Mouse (Mus musculus) heart, adult 2 months (tissue): ENCODE results near the gene Gm42878. TPM values are rescaled to one million over a fixed set of nuclear protein-coding genes. Genes with fewer than 3 reads are reported as not detected.

ENCODE experiments used
- DNase-seq, 2 experiments: peaks; one replicate each; pipeline ENCODE4 v3.0.0; 2021
- H3K27ac ChIP-seq: fragments of 200-600 bp; 2 replicates; pipeline ENCODE4 v1.8.1; 2022
- H3K27me3 ChIP-seq: fragments of 200-500 bp; 2 replicates; pipeline ENCODE4 v1.6.1; 2012; ENCODE audit warnings: mild to moderate bottlenecking, low read length, inconsistent platforms, mixed read lengths; ENCODE audit not compliant: control insufficient read depth, insufficient read depth
- H3K36me3 ChIP-seq: fragments of 200-500 bp; 2 replicates; pipeline ENCODE4 v1.6.1; 2012; ENCODE audit warnings: low read length, inconsistent platforms; ENCODE audit not compliant: control insufficient read depth, insufficient read depth
- H3K4me1 ChIP-seq: fragments of 200-500 bp; 2 replicates; pipeline ENCODE4 v1.6.1; 2011; ENCODE audit warnings: low read length; ENCODE audit not compliant: control insufficient read depth, insufficient read depth
- H3K4me3 ChIP-seq: fragments of 200-600 bp; 2 replicates; pipeline ENCODE4 v1.8.1; 2022
- H3K79me2 ChIP-seq: fragments of 200-500 bp; replicated peaks from 2 replicates; pipeline ENCODE4 v1.6.1; 2012; ENCODE audit warnings: mild to moderate bottlenecking, inconsistent platforms, low read length, moderate library complexity, mixed read lengths; ENCODE audit not compliant: control insufficient read depth, insufficient read depth
- H3K9ac ChIP-seq: fragments of 200-500 bp; 2 replicates; pipeline ENCODE4 v1.6.1; 2012; ENCODE audit warnings: low read depth, mild to moderate bottlenecking, control low read depth, inconsistent platforms, low read length, mixed read lengths
- CTCF ChIP-seq: fragments of 200-600 bp; IDR thresholded peaks from 2 replicates; pipeline ENCODE4 v1.8.1; 2022; ENCODE audit warnings: antibody characterized with exemption, mild to moderate bottlenecking, moderate library complexity
- EP300 ChIP-seq: fragments of 200-500 bp; IDR thresholded peaks from 2 replicates; pipeline ENCODE4 v1.6.1; 2011; ENCODE audit warnings: low read depth, low read length, control low read depth; ENCODE audit not compliant: insufficient read depth
- POLR2A ChIP-seq: fragments of 200-500 bp; IDR thresholded peaks from 2 replicates; pipeline ENCODE4 v1.6.1; 2011; ENCODE audit warnings: mild to moderate bottlenecking, low read depth, low read length, control low read depth; ENCODE audit not compliant: insufficient read depth
- WGBS: fragments of 180-500 bp; shearing (Covaris S2); methylation state at CpG from one replicate; pipeline ENCODE4 v1.1.7; 2018; 5-methylcytosine and 5-hydroxymethylcytosine counted together
- intact Hi-C: fragments of 180-260 bp; cut with DNase I; formaldehyde crosslinking; loops from one replicate; pipeline ENCODE4 v1.15.1; 2025
- polyA plus RNA-seq: library from polyadenylated mRNA; depleted of rRNA; stranded (reverse); fragments of >200 nt; gene quantifications from 2 replicates; pipeline ENCODE4 v1.2.3, GENCODE M21; 2012
- total RNA-seq, 2 experiments: library from RNA; stranded (reverse); gene quantifications; 2 replicates each; pipeline ENCODE4 v1.2.3; 2021

The Gm42878 gene
- total and polyA plus RNA-seq, 3 experiments = 0.16 to 0.63 TPM; not detected in 1

DNA sequence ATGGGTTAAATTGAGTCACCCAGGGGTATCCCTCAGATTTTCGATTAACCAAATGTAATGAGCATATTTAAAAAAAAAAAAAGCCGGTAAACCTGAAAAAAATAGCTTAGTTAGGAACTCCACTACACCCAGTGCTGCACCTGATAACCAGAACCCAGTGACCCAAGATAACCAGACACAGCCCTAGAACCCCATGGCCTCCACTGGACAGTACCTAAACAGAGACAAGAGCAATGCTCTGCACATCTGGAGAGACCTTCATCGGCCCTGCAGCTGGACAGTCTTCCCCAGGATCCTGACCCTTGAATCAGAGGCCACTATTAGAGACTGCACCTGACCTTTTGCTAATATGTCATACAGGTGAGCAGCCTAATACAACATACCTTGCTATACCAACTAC is 1.8 kb upstream of the Gm42878 start:
- 94% methylated on average over 3 of the region's 3 CpGs for WGBS
- H3K9ac ChIP-seq = no peak overlapping the region
- no peaks in the 10 kb centered on the region; the same call in none of the 2 replicates for H3K79me2 ChIP-seq
- no peak overlapping the region for H3K4me3 ChIP-seq
- H3K4me1 ChIP-seq = peaks cover 4% of the 10 kb centered on the region
- TF ChIP-seq EP300 (no peak), POLR2A (no peak), CTCF (no peak)
- no peak for DNase-seq
- intact Hi-C loops = loop anchor here (5.0 kb wide), 1 partner anchor 150 kb away; the partner anchor contains the start of gene Naa25
- peaks cover 3% of the 10 kb centered on the region; the same call in 1 of the 2 replicates for H3K36me3 ChIP-seq
- H3K27me3 ChIP-seq = no peaks in the 10 kb centered on the region
- H3K27ac ChIP-seq = no peak overlapping the region

DNA sequence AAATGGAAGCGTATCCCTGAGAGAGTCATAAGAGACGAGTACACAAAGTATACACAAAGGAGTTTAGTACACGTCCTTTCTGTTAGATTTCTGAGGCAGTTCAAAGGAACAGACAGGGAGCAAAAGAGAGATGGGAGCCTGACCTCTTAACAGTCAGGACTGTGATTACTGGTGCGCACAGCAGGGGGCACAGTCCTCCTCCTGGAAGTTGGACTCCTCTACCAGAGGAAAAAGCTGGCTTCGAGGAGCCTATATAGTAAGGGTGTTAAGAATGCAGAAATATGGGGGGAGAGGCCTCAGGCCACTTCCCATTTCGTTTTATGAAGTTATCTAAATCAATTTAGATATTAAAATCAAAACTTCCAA is 1.2 kb upstream of the Gm42878 start:
- H3K36me3 ChIP-seq = peaks cover 3% of the 10 kb centered on the region; the same call in 1 of the 2 replicates
- no peaks in the 10 kb centered on the region; the same call in none of the 2 replicates for H3K79me2 ChIP-seq
- H3K4me3 ChIP-seq = peak overlapping the region; percentile 79
- DNase-seq = peak; percentile 41 to 48
- no peak overlapping the region for H3K9ac ChIP-seq
- peaks cover 4% of the 10 kb centered on the region for H3K4me1 ChIP-seq
- 10% methylated on average over 6 of the region's 6 CpGs for WGBS
- no peaks in the 10 kb centered on the region for H3K27me3 ChIP-seq
- TF ChIP-seq EP300 (peak; percentile 43; the same call in 1 of the 2 replicates), CTCF (peak; percentile 75), POLR2A (no peak)
- peak overlapping the region; percentile 99 for H3K27ac ChIP-seq
- intact Hi-C loops = loop anchor here (1.0 to 5.0 kb wide), 3 partner anchors 18 to 149 kb away; partner anchors contain the start of gene Naa25

DNA sequence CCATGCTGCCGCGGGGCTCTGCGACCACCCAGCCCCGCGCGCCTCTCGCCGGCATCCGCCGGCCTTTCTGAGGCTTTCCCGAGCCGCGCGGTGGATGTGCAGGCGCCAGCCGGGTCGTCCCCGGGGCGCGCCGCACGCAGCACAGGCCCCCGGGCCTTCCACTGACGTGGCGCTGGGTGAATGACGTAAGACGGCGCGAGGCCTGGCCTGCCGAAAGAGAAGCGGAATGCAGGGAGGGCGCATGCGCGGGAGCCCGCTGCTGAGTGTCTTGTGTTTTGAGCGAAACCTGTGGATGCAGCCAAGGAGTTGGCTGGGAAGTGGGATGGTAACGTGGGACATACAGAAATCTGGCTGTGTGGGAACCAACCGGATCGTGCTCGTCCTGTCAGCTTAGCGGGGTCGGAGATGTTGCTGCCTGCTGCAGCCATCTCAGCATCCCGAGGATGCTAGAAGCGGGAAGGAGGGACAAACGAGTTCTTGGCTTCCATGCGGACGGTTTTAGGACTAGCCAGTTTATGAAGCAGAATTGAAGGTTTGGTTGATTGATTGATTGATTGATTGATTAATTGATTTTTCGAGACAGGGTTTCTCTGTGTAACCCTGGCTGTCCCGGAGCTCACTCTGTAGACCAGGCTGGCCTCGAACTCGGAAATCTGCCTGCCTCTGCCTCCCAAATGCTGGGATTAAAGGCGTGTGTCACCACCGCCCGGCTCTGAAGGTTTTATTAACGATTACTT is 679 bp upstream of the Gm42878 start, which contains the start of gene Mapkapk5:
Gene Mapkapk5 (minus strand): TSS at position 113 of the 737 bp plus-strand sequence.
- peak within 1 kb of the TSS; percentile 99 for H3K27ac ChIP-seq
- under 1% methylated on average over 55 of the region's 55 CpGs for WGBS
- H3K79me2 ChIP-seq = no peaks in the 10 kb centered on the region; the same call in none of the 2 replicates
- H3K9ac ChIP-seq = peak within 1 kb of the TSS; percentile 87
- peak; percentile 96 to 100 for DNase-seq
- TF ChIP-seq CTCF = no peak
- TF ChIP-seq POLR2A = peak; percentile 85
- peak; percentile 55; the same call in 1 of the 2 replicates for TF ChIP-seq EP300
- H3K27me3 ChIP-seq = no peaks in the 10 kb centered on the region
- H3K4me3 ChIP-seq = peak within 1 kb of the TSS; percentile 79
- H3K36me3 ChIP-seq = peaks cover 3% of the 10 kb centered on the region; the same call in 1 of the 2 replicates
- intact Hi-C loops = loop anchor here (1.0 to 5.0 kb wide), 3 partner anchors 18 to 149 kb away; partner anchors contain the start of gene Naa25
- peaks cover 4% of the 10 kb centered on the region for H3K4me1 ChIP-seq

DNA sequence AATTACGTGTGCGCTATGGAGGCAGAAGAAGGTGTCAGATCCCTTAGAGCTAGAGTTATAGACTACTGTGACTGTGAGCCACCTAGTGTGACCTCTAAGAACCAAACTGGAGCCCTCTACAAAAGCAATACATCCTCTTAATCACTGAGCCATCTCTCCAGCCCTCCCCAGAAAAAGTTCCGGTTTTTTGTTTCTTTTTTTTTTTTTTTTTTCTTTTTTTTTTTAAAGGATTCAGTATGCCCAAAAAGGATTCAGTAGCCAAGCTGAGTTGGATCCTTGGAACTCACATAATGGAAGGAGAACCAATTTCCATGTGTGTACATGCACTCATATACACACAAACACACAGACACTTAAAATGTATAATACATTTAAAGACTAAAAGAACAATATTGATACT is 1.9 kb downstream of the Gm42878 start:
- Histone ChIP-seq H3K27me3 (no peaks in the 10 kb centered on the region), H3K27ac (no peak overlapping the region), H3K79me2 (no peaks in the 10 kb centered on the region; the same call in none of the 2 replicates), H3K4me3 (no peak overlapping the region), H3K9ac (no peak overlapping the region), H3K36me3 (peaks cover 3% of the 10 kb centered on the region; the same call in 1 of the 2 replicates), H3K4me1 (peaks cover 4% of the 10 kb centered on the region)
- no peak for DNase-seq
- no peak for TF ChIP-seq EP300
- TF ChIP-seq POLR2A = no peak
- no peak for TF ChIP-seq CTCF
- intact Hi-C loops = no loop called here
- 65% methylated on average over 3 of the region's 3 CpGs for WGBS

DNA sequence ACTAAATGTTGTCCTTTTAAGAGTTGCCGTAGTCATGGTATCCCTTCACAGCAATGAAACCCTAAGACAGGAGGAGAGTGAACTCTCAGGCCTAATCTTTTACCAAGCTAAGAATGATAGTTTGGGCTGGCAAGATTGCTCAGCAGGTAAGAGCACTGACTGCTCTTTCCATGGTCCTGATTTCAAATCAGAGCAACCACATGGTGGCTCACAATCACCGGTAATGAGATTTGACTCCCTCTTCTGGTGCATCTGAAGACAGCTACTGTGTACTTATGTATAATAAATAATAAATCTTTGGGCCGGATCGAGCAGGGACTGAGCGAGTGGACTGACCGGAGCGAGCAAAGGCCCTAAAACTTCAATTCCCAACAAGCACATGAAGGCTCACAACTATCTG is 4.0 kb downstream of the Gm42878 start:
- H3K27me3 ChIP-seq = no peaks in the 10 kb centered on the region
- intact Hi-C loops = no loop called here
- H3K79me2 ChIP-seq = no peaks in the 10 kb centered on the region; the same call in none of the 2 replicates
- H3K36me3 ChIP-seq = peaks cover 3% of the 10 kb centered on the region; the same call in 1 of the 2 replicates
- peaks cover 4% of the 10 kb centered on the region for H3K4me1 ChIP-seq
- no peak overlapping the region for H3K9ac ChIP-seq
- no peak for TF ChIP-seq EP300
- TF ChIP-seq POLR2A = no peak
- no peak for TF ChIP-seq CTCF
- no peak overlapping the region for H3K4me3 ChIP-seq
- no peak for DNase-seq
- WGBS = 79% methylated on average over 7 of the region's 7 CpGs
- H3K27ac ChIP-seq = no peak overlapping the region

DNA sequence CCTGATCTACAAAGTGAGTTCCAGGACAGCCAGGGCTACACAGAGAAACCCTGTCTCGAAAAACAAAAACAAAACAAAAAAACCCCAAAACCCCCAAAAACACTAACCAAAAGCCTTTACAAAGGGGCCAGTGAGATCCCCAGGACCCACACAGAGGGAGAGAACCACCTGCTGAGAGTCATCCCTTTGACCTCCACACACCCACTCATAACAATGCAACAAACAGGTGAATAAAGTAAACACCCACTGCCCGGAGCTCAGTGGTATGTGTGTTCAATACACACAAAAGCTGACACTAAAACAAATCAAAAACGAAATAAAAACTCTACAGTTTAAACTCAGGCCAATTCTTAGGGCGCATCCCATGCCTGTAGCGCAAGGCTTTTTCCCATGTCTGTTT is 5.2 kb downstream of the Gm42878 start:
- no peaks in the 10 kb centered on the region; the same call in none of the 2 replicates for H3K79me2 ChIP-seq
- H3K4me3 ChIP-seq = no peak overlapping the region
- WGBS = 94% methylated on average over 5 of the region's 5 CpGs
- peaks cover 3% of the 10 kb centered on the region; the same call in 1 of the 2 replicates for H3K36me3 ChIP-seq
- no peak for DNase-seq
- no peak for TF ChIP-seq POLR2A
- TF ChIP-seq CTCF = no peak
- TF ChIP-seq EP300 = no peak
- H3K4me1 ChIP-seq = peaks cover 4% of the 10 kb centered on the region
- intact Hi-C loops = no loop called here
- H3K27me3 ChIP-seq = no peaks in the 10 kb centered on the region
- H3K9ac ChIP-seq = no peak overlapping the region
- H3K27ac ChIP-seq = no peak overlapping the region
